Mouse (Mus musculus): ENCODE data around the gene Hmgb2. TPM values are rescaled to one million over a fixed set of nuclear protein-coding genes. Genes with fewer than 3 reads are reported as not detected.

Hmgb2 gene
- total and polyA plus RNA-seq, 3 experiments, result 144 to 241 (median 165) TPM

DNA sequence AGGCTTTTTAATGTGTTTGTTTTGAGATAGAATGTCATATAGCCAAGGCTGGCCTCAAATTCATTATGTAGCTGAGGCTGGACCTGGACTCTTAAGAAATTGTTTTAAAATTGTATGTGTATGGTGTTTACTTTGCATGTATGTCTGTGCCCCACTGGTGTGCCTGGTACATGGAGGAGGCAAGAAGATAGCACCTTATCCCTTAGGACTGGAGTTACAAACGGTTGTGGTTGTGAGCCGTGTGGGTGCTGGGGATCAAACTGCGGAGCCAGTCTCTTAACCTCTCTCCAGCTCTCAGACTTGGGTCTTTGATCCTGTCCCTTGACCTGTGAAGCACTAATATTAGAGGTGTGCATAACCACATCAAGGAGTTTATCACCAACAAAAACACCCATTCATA lies 35.1 kb downstream of the Hmgb2 start:
- 0 out of 2 replicates have a peak, but pooled peaks cover 2% of the 10 kb centered on the region for H3K79me2 ChIP-seq (replicated peaks; ENCODE audit: control insufficient read depth, extremely low read depth, insufficient read depth, poor library complexity, severe bottlenecking)
- in situ Hi-C loops (cut with MboI; ENCODE audit: low pct_ligation_motif_present, low pct_unique_long_range_greater_than_20kb, low sequenced_read_pairs) (no loop called here), dilution Hi-C loops (cut with MboI; ENCODE audit: extremely low pct_ligation_motif_present, extremely low pct_unique_long_range_greater_than_20kb, low sequenced_read_pairs) (no loop called here)
- no peak overlapping the region for H3K4me3 ChIP-seq (replicated peaks in 1 of 3; ENCODE audit: low read depth in 2 of 3, low read length in 2 of 3, poor library complexity in 1 of 3)
- no peak overlapping the region for H3K9ac ChIP-seq (ENCODE audit: insufficient read depth, low read depth)
- DNase-seq (ENCODE audit: extremely low read depth), result no peak
- no peak overlapping the region for H3K4me2 ChIP-seq (ENCODE audit: insufficient read depth, low read depth, poor library complexity, severe bottlenecking)
- peaks cover 0 to 16% of the 10 kb centered on the region in 2 experiments; a peak in 2 of 4 replicates for H3K4me1 ChIP-seq (ENCODE audit: control insufficient read depth in 1 of 2, insufficient read depth in 2 of 2)
- TF ChIP-seq PAX5 (IDR thresholded peaks at IDR 0.05; ENCODE audit: low read length) (no peak), ZKSCAN1 (IDR thresholded peaks at IDR 0.05; ENCODE audit: borderline replicate concordance, low read depth, low read length) (no peak), JUN (IDR thresholded peaks at IDR 0.05; ENCODE audit: insufficient read depth, low read depth, low read length) (no peak), NELFE (IDR thresholded peaks at IDR 0.05; ENCODE audit: low read depth, low read length) (no peak)
- no peaks in the 10 kb centered on the region for H3K27me3 ChIP-seq (replicated peaks)
- H3K9me3 ChIP-seq (replicated peaks; ENCODE audit: low read length), result no peaks in the 10 kb centered on the region
- peaks cover 6 to 58% of the 10 kb centered on the region in 2 experiments for H3K36me3 ChIP-seq (replicated peaks in 1 of 2; ENCODE audit: control insufficient read depth in 1 of 2, insufficient read depth in 1 of 2, low read length in 1 of 2)
- H3K27ac ChIP-seq (ENCODE audit: insufficient read depth, low read depth), result no peak overlapping the region

DNA sequence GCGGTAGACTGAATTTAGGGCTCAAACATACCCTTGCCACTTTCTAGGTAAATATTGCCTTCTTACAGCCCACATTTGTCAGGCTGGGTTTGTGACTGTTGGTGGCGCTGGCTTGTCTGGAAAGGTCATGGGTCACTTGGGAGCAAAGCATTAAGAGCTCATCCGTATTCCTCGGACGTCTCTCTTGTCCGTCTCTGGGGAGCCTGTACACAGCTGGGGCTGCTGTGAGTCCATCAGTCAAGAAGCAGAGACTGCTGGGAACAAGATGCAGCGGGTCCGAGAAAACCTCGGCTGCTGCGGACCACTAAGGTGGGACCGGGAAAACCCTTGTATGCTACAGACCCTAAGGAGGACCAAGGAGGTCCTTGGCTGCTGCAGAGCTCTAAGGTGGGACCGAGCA lies 35.9 kb downstream of the Hmgb2 start:
- no peaks in the 10 kb centered on the region for H3K27me3 ChIP-seq (replicated peaks)
- H3K4me3 ChIP-seq (replicated peaks in 1 of 3; ENCODE audit: low read depth in 2 of 3, low read length in 2 of 3, poor library complexity in 1 of 3), result no peak overlapping the region
- H3K4me1 ChIP-seq (ENCODE audit: control insufficient read depth in 1 of 2, insufficient read depth in 2 of 2), result peaks cover 0 to 9% of the 10 kb centered on the region in 2 experiments; a peak in 2 of 4 replicates
- no peak overlapping the region for H3K9ac ChIP-seq (ENCODE audit: insufficient read depth, low read depth)
- TF ChIP-seq MYC (IDR thresholded peaks at IDR 0.05; ENCODE audit: low read depth, low read length) (no peak), MAZ (IDR thresholded peaks at IDR 0.05; ENCODE audit: low read depth, low read length) (no peak)
- H3K27ac ChIP-seq (ENCODE audit: insufficient read depth, low read depth), result no peak overlapping the region
- H3K79me2 ChIP-seq (replicated peaks; ENCODE audit: control insufficient read depth, extremely low read depth, insufficient read depth, poor library complexity, severe bottlenecking), result 0 out of 2 replicates have a peak, but pooled peaks cover 2% of the 10 kb centered on the region
- in situ Hi-C loops (cut with MboI; ENCODE audit: low pct_ligation_motif_present, low pct_unique_long_range_greater_than_20kb, low sequenced_read_pairs) (no loop called here), dilution Hi-C loops (cut with MboI; ENCODE audit: extremely low pct_ligation_motif_present, extremely low pct_unique_long_range_greater_than_20kb, low sequenced_read_pairs) (no loop called here)
- no peaks in the 10 kb centered on the region for H3K9me3 ChIP-seq (replicated peaks; ENCODE audit: low read length)
- no peak for DNase-seq (ENCODE audit: extremely low read depth)
- H3K4me2 ChIP-seq (ENCODE audit: insufficient read depth, low read depth, poor library complexity, severe bottlenecking), result no peak overlapping the region
- H3K36me3 ChIP-seq (replicated peaks in 1 of 2; ENCODE audit: control insufficient read depth in 1 of 2, insufficient read depth in 1 of 2, low read length in 1 of 2), result peaks cover 6 to 56% of the 10 kb centered on the region in 2 experiments

DNA sequence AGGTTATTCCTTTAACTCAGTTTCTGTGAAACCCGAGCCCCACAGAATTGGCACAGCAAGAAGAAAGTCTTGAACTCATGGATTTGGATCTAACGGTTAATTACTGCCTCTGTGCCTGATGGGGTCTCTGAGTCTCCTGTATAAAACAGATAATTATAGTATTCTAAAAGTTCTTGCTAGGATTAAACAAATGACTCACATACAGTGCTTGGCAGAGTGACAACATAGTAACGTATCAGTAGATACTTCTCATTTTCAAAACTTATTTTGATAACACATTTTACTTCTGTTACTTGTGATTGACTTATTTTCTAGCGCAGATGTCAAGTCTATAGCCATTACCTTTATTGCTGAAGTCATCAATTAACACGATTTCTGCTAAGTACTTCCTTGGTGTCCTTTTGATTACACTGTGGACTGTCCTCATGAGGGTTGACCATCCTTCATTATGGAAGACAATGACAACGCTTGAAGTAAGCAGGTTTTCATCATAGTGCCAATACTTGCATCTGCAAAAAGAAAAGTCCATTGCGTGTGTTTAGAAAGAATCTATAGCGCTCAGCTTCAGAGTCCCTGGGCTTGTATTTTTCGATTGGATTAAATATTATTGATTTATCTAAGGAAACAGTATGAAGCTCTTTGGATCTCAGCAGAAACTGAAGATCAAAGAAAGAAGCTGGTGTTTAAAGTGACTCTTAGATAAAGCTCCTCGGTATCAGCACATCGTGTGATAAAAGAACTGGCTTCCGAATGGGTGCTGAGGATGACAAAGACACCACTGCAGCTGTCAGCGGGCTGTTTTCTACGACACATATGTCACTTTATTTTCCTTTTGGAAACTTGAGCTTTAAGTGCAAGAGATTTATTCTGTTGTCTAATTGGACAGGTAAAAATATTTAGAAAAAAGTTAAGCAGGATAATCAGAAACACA lies 40.7 kb downstream of the Hmgb2 start:
- H3K4me3 ChIP-seq (replicated peaks in 1 of 3; ENCODE audit: low read depth in 2 of 3, low read length in 2 of 3, poor library complexity in 1 of 3), result no peak overlapping the region
- no peak overlapping the region for H3K27ac ChIP-seq (ENCODE audit: insufficient read depth, low read depth)
- TF ChIP-seq POLR2A (IDR thresholded peaks at IDR 0.05; ENCODE audit: low read depth, low read length), result no peak
- TF ChIP-seq MAZ (IDR thresholded peaks at IDR 0.05; ENCODE audit: low read depth, low read length), result no peak
- TF ChIP-seq ZMIZ1 (IDR thresholded peaks at IDR 0.05; ENCODE audit: low read depth, low read length), result no peak
- no peak for TF ChIP-seq MYC (IDR thresholded peaks at IDR 0.05; ENCODE audit: low read depth, low read length)
- TF ChIP-seq PAX5 (IDR thresholded peaks at IDR 0.05; ENCODE audit: low read length), result no peak
- no peak for TF ChIP-seq SIN3A (IDR thresholded peaks at IDR 0.05; ENCODE audit: low read length)
- TF ChIP-seq MAFK (IDR thresholded peaks at IDR 0.05; ENCODE audit: insufficient replicate concordance, low read length), result no peak
- TF ChIP-seq E2F4 (IDR thresholded peaks at IDR 0.05; ENCODE audit: insufficient replicate concordance, low read depth, low read length), result no peak
- no peak for TF ChIP-seq CHD2 (IDR thresholded peaks at IDR 0.05; ENCODE audit: low read length)
- TF ChIP-seq ETS1 (conservative IDR thresholded peaks at IDR 0.05; ENCODE audit: low read depth, low read length), result no peak
- no peaks in the 10 kb centered on the region for H3K9me3 ChIP-seq (replicated peaks; ENCODE audit: low read length)
- H3K9ac ChIP-seq (ENCODE audit: insufficient read depth, low read depth), result no peak overlapping the region
- no peaks in the 10 kb centered on the region for H3K4me1 ChIP-seq (ENCODE audit: control insufficient read depth in 1 of 2, insufficient read depth in 2 of 2)
- no peak overlapping the region for H3K4me2 ChIP-seq (ENCODE audit: insufficient read depth, low read depth, poor library complexity, severe bottlenecking)
- dilution Hi-C loops (cut with MboI; ENCODE audit: extremely low pct_ligation_motif_present, extremely low pct_unique_long_range_greater_than_20kb, low sequenced_read_pairs), result no loop called here
- in situ Hi-C loops (cut with MboI; ENCODE audit: low pct_ligation_motif_present, low pct_unique_long_range_greater_than_20kb, low sequenced_read_pairs), result no loop called here
- H3K79me2 ChIP-seq (replicated peaks; ENCODE audit: control insufficient read depth, extremely low read depth, insufficient read depth, poor library complexity, severe bottlenecking), result 0 out of 2 replicates have a peak, but pooled peaks cover 2% of the 10 kb centered on the region
- peaks cover 3 to 50% of the 10 kb centered on the region in 2 experiments for H3K36me3 ChIP-seq (replicated peaks in 1 of 2; ENCODE audit: control insufficient read depth in 1 of 2, insufficient read depth in 1 of 2, low read length in 1 of 2)
- H3K27me3 ChIP-seq (replicated peaks), result no peaks in the 10 kb centered on the region
- no peak for DNase-seq (ENCODE audit: extremely low read depth)
